Mouse (Mus musculus) heart, adult 9 months (tissue): ENCODE results near the gene Spg7.

ENCODE experiments used
- DNase-seq, 2 experiments: peaks; one replicate each; pipeline ENCODE4 v3.0.0; 2022; ENCODE audit warnings: low spot score in 2 of 2

The Spg7 gene

GRCm38 (mm10) chr8:123131041-123131440, 68.3 kb downstream of the Spg7 start:
- peak in 1 of 2 experiments; percentile 28 for DNase-seq

GRCm38 (mm10) chr8:123132953-123133352, 70.2 kb downstream of the Spg7 start:
- no peak for DNase-seq

GRCm38 (mm10) chr8:123134149-123134713, 71.5 kb downstream of the Spg7 start:
- DNase-seq = no peak

- no peak for DNase-seq
Measured at GRCm38 (mm10) chr8:123135406-123135805, 72.7 kb downstream of the Spg7 start.

GRCm38 (mm10) chr8:123135806-123136205, 73.1 kb downstream of the Spg7 start:
- DNase-seq = no peak

- peak; percentile 73 to 74 for DNase-seq
Measured at GRCm38 (mm10) chr8:123136287-123136686, 73.5 kb downstream of the Spg7 start.

GRCm38 (mm10) chr8:123137645-123138077, 74.9 kb downstream of the Spg7 start:
- peak; percentile 32 to 43 for DNase-seq

GRCm38 (mm10) chr8:123138741-123139140, 76.0 kb downstream of the Spg7 start:
- DNase-seq = no peak

GRCm38 (mm10) chr8:123141741-123142462, 79.2 kb downstream of the Spg7 start:
- peak; percentile 89 to 94 for DNase-seq

- DNase-seq = peak; percentile 53 to 61
Measured at GRCm38 (mm10) chr8:123145279-123145678, 82.5 kb downstream of the Spg7 start.

GRCm38 (mm10) chr8:123146390-123146789, 83.6 kb downstream of the Spg7 start:
- DNase-seq = peak; percentile 39 to 45
